Mouse (Mus musculus): Measurements from ENCODE around the gene 4833439L19Rik.

Gene 4833439L19Rik

GRCm38 (mm10) chr13:54582126-54582525 is 16.9 kb upstream of the 4833439L19Rik start:
- DNase-seq (ENCODE audit: low spot score in 2 of 2): no peak

- no peak for DNase-seq (ENCODE audit: low spot score in 2 of 2)
Observed at GRCm38 (mm10) chr13:54581385-54581784, 16.1 kb upstream of the 4833439L19Rik start.

- DNase-seq (ENCODE audit: low spot score in 2 of 2): peak in 1 of 2 experiments; percentile 43
Observed at GRCm38 (mm10) chr13:54577652-54578507, 12.6 kb upstream of the 4833439L19Rik start.

- no peak for DNase-seq (ENCODE audit: low spot score in 2 of 2)
Observed at GRCm38 (mm10) chr13:54575489-54575888, 10.3 kb upstream of the 4833439L19Rik start.

- peak; percentile 20 to 50 for DNase-seq (ENCODE audit: low spot score in 2 of 2)
Observed at GRCm38 (mm10) chr13:54574854-54575481, 9.7 kb upstream of the 4833439L19Rik start, which contains the start of gene Arl10. Gene Arl10 (plus strand): TSS chr13:54575015.

- DNase-seq (ENCODE audit: low spot score in 2 of 2): no peak
Observed at GRCm38 (mm10) chr13:54572621-54573020, 7.4 kb upstream of the 4833439L19Rik start.

GRCm38 (mm10) chr13:54571637-54572036 is 6.4 kb upstream of the 4833439L19Rik start:
- DNase-seq (ENCODE audit: low spot score in 2 of 2): no peak

- DNase-seq (ENCODE audit: low spot score in 2 of 2): no peak
Observed at GRCm38 (mm10) chr13:54570736-54571135, 5.5 kb upstream of the 4833439L19Rik start.

GRCm38 (mm10) chr13:54569282-54569681 is 4.0 kb upstream of the 4833439L19Rik start:
- no peak for DNase-seq (ENCODE audit: low spot score in 2 of 2)

- DNase-seq (ENCODE audit: low spot score in 2 of 2): no peak
Observed at GRCm38 (mm10) chr13:54568380-54568779, 3.1 kb upstream of the 4833439L19Rik start.

- DNase-seq (ENCODE audit: low spot score in 2 of 2): peak; percentile 12 to 19
Observed at GRCm38 (mm10) chr13:54565594-54566345, 535 bp upstream of the 4833439L19Rik start.

GRCm38 (mm10) chr13:54564232-54565200 is 719 bp downstream of the 4833439L19Rik start:
- DNase-seq (ENCODE audit: low spot score in 2 of 2): no peak

GRCm38 (mm10) chr13:54562562-54562961 is 2.7 kb downstream of the 4833439L19Rik start:
- no peak for DNase-seq (ENCODE audit: low spot score in 2 of 2)

GRCm38 (mm10) chr13:54560608-54561007 is 4.6 kb downstream of the 4833439L19Rik start:
- no peak for DNase-seq (ENCODE audit: low spot score in 2 of 2)

- no peak for DNase-seq (ENCODE audit: low spot score in 2 of 2)
Observed at GRCm38 (mm10) chr13:54559656-54560055, 5.6 kb downstream of the 4833439L19Rik start.

- DNase-seq (ENCODE audit: low spot score in 2 of 2): no peak
Observed at GRCm38 (mm10) chr13:54557652-54558051, 7.6 kb downstream of the 4833439L19Rik start.

- no peak for DNase-seq (ENCODE audit: low spot score in 2 of 2)
Observed at GRCm38 (mm10) chr13:54556796-54557195, 8.4 kb downstream of the 4833439L19Rik start.

- DNase-seq (ENCODE audit: low spot score in 2 of 2): no peak
Observed at GRCm38 (mm10) chr13:54556176-54556575, 9.1 kb downstream of the 4833439L19Rik start.

GRCm38 (mm10) chr13:54548036-54548435 is 17.2 kb downstream of the 4833439L19Rik start:
- no peak for DNase-seq (ENCODE audit: low spot score in 2 of 2)

GRCm38 (mm10) chr13:54532134-54532533 is 33.1 kb downstream of the 4833439L19Rik start:
- no peak for DNase-seq (ENCODE audit: low spot score in 2 of 2)

GRCm38 (mm10) chr13:54527140-54527539 is 38.1 kb downstream of the 4833439L19Rik start:
- DNase-seq (ENCODE audit: low spot score in 2 of 2): no peak
